Mouse (Mus musculus) adrenal gland, adult (tissue): ENCODE data around the gene Vstm2b.
A peak's percentile ranks its signal among the peaks of the same experiment; 100 is the strongest.

Experiments
- DNase-seq, 2 experiments: peaks; one replicate each; pipeline ENCODE4 v3.0.0; 2022 to 2023; ENCODE audit warnings: low spot score in 1 of 2; ENCODE audit not compliant: inconsistent age in 2 of 2

Gene Vstm2b

DNA sequence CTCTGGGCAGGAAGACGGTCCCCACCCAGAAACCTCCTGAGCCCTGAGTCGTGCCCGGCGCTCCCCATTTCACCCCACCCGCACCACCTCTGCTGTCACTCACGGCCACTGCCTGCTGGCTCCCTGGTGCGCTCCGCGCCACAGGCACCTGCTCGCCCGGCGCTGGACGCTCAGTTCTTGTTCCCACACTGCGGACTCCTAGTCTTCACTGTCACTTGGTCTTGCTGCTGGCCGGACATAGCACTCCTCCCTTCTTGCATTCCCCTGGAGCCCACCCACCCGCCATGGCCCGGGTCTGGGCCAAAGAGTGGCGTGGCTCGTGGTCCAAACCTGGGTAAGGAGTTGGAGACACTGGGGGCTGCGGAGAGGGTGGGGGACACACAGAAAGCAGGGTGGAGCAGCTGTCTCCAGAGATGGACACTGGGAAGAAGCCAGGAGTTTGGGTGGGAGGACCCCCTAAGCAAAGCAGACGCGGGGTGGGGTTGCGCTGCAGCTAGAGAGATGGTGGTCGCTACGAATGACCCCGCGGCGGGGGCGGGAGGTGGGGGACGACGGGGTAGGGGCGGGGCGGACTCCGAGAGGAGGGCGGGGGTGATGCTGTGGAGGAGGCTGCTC, at the start of gene Vstm2b:
Gene Vstm2b, plus strand, starts transcription at position 233 of the 615 bp plus-strand sequence.
- DNase-seq: no peak

DNA sequence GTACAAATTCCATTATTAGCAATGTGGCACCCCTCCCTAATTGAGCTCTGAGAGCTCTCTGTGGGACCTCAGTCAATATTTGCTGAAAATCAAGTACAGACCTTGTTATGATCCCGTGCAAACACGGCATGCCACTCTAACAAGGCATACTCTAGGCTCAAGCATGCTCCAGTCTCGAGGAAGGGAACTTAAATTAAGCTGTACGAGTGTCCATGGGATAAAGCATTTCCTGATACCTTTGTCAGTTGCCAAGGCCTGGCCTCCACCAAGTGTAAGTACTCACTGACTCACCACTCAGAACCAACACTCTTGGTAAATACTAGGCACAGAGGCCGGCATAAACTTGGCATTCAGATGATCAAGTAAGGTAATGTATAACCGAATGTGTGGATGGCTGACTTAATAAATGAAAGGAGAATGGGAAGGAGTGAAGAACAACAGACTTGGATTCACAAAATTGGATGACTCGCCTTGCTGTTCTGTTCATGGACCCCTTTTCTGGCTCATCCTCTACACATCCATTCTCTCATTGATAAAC, 42.0 kb upstream of the Vstm2b start:
- no peak for DNase-seq

DNA sequence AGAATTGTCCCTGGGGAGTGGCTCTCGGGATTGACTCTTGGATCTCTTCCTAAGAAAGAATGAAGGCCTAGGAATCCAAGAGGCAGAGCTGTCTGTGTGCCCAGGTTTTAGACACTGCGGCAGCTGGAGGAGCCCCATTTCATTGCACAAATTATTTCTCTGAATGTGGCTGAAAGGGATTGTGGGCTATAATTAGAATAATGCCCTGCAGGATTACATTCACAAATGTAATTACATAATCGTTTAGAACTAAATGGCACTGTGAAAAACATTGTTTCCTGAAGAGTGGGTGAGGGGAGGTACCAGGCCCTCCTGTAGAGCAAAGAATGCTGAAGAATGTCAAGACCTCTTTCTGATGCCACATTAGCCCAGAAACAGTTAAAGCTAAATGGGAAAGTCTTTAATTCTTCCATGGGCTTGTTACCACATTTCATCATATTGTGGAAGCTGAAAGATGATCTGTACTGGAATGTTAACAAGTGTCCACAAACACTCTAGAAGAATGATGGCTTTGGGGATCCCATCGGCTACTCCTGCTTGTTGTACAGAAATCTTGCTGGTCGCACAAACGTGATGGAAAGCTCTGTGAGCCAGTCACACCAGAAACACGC, 24.6 kb upstream of the Vstm2b start:
- peak in 1 of 2 experiments; percentile 22 for DNase-seq

DNA sequence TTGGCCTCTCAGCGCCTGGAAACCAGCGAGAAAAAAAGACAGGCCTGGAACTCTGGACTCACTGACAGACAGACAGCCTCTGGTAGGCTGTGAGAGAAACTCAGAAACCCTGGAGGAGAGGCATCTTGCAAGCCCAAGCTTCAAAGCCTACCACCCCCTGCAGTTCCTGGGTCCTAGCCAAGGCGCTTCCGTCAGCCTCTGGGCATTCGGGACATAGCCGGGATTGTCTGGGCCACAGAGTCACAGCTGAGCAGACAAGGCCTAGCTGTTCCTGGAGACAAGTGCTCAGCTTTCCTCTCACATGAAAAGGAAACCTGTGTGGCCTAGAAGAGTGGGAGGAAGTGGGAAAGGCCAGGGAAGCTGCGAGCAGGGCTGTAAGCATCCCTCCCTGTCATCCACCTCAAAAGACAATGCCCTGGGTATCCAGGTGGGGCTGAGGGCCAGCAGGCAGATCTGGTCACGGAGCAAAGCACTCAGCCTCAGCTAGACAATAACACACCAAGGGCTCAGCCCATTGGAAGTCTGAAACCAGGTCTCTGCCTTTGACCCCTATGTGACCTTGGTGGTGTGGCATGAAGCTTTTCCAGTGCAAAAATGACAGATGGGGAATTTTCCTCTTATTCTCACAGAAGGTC, 13.2 kb upstream of the Vstm2b start:
- DNase-seq: peak; percentile 13 to 21

DNA sequence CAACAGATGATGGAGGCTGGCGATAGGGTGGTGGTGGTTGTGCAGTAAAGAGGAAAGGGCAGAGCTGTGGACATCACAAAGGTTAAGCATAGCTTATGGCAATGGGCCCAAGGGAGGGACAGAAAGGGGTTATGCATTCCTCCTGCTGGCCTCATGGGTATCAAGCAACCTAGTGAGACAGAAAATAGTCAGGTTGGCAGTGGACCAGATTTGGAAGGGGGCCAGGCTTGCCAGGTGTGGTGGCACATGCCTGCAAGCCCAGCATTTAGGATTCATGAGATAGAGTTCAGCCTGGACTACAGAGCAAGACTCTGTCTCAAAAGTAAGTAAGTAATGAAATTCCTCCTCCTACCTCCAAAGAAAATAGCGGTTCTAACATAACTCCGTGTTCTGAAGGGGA, 9.8 kb upstream of the Vstm2b start:
- no peak for DNase-seq

- DNase-seq: no peak
These were observed 1.2 kb upstream of the Vstm2b start for GRCm38 (mm10) chr7:40896964-40897363.

GRCm38 (mm10) chr7:40898711-40899375, 715 bp downstream of the Vstm2b start:
- peak in 1 of 2 experiments; percentile 41 for DNase-seq

GRCm38 (mm10) chr7:40899376-40900265, 1.5 kb downstream of the Vstm2b start:
- DNase-seq: peak in 1 of 2 experiments; percentile 45

GRCm38 (mm10) chr7:40901201-40901600, 3.1 kb downstream of the Vstm2b start:
- peak; percentile 47 to 75 for DNase-seq

DNA sequence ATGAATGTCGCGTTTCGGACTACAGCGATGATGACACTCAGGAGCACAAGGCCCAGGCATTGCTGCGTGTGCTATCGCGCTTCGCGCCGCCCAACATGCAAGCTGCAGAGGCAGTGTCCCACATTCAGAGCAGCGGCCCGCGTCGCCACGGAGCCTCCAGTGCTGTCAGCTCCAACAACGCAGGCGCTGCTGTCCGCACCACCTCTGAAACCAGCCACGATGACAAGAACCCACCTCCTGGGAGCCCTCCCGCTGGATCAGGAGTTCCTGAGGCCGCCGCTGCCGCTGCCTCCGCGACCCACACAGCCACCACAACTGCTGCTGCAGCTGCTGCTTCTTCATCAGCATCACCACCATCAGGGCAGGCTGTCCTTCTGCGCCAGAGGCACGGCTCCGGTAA, 4.4 kb downstream of the Vstm2b start:
- DNase-seq: no peak

DNA sequence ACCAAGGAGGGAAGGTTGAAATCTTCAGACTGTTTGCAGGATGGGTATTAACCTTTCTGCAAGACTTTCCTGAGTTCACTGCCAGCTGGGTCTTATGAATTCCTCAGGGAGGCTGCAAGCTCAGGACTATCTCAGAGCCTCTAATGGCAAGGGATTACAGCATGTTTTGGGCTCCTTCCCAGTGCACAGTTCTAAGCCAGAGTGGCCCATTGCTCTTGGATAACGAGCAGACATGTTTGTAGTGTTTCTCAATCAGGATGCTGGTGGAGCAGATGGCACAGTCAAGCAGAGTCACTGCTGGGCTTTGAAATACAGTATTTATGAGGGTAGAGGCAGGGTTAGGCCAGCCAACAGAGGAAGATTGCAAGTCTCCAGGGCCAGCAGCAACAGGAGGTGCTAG, 8.4 kb downstream of the Vstm2b start:
- DNase-seq: peak in 1 of 2 experiments; percentile 49

- DNase-seq: no peak
These were observed 18.6 kb downstream of the Vstm2b start for GRCm38 (mm10) chr7:40916761-40917160.

- no peak for DNase-seq
These were observed 22.0 kb downstream of the Vstm2b start for GRCm38 (mm10) chr7:40920118-40920517.

DNA sequence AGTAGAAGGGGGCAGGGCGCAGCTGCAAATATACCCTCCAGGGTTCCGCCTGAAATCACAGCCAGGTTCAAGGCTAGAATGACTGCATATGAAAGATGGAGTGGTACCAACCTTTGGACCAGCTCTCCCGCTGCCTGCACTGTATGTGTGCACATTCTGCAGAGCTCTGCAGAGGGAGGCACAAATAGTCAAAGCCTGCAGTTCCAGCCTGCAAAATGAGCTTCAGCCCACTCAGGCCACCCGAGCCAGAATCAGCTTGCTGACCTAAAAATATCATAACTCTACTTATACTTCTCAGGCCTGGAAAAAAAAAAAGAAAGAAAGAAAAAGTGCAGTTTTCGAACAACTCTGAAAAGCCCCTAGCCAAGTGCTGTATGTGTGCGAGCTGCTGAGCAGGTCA, 23.2 kb downstream of the Vstm2b start:
- DNase-seq: no peak

DNA sequence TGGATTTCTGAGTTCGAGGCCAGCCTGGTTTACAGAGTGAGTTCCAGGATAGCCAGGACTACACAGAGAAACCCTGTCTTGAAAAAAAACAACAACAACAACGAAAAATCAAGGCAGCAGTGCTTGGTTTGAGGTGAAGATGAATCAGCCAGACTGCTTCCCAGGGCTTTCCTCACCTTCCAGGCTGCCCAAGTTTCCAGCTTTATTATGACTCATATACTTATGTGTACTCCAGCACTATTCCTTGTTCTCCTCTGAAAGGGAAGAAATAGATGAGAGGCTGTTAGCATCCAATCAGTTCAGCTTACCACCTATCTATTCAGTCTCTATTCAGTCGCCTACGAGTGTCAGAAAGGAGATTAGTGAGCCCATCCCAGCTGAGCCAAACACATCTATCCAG, 24.7 kb downstream of the Vstm2b start:
- no peak for DNase-seq

GRCm38 (mm10) chr7:40928391-40928790, 30.3 kb downstream of the Vstm2b start:
- no peak for DNase-seq

DNA sequence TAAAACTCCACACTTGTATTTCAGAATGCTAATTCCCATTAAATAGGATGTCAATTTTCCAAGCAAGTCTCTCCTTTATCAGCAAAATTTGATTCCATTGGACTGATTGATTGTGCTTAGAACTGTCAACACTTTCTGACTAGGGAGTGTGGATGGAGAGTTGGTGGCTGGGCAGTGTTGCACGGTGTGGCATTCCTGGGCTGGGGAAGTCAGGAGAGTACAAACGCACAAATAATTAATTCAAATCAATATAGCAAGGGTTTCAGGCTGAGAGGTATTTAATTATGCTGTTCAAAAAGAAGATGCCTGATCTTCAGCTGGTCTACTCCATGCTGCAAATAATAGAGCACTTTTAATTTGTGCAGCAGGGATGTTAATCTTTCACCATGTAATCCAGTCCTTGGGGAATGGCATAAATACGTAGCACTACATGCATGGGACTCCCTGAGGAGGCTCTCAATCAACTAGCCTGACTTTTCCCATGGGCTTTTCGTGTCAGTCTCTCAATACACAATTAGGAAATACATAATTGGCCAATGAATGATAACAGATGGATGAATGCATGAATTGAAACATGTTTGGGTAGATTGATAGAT, 38.6 kb downstream of the Vstm2b start:
- DNase-seq: no peak

DNA sequence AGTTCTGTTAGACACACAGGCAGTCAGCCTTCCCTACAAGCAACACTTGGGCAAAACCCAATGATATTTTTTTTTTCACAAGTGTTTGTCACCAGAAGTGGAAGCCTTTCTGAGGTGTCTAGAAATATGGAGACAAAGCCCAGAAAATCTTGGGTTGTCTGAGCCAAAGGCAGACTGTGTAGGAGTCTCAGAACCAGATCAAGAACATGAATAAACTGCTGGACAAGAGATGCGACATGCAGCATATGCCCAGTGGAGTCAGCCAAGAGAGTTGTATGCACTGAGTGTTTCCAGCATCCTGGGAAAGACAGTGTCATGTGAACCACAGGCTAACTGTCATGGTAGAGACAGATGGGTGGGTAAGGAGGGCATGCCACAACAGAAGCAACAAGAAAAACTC, 41.2 kb downstream of the Vstm2b start:
- DNase-seq: no peak

GRCm38 (mm10) chr7:40942233-40942935, 44.3 kb downstream of the Vstm2b start:
- peak in 1 of 2 experiments; percentile 35 for DNase-seq
